In genomic region chr1:92641514-92642272, GRCm38 (mm10) we compare ENCODE assay signal across 8 mouse cellular contexts. TPM values are rescaled to one million over a fixed set of nuclear protein-coding genes. Genes with fewer than 3 reads are reported as not detected.
DNase-seq lines count a peak whose midpoint lies in the region; ATAC-seq and TF ChIP-seq lines count a peak whose summit lies in the region.

TSS of gene Cops9 (minus strand) at chr1:92641985.

- peak within 1 kb of the TSS; percentile 90 for H3K9ac ChIP-seq in lung, postnatal 0 days (replicated peaks; ENCODE audit: low read depth)

- H3K36me3 ChIP-seq in hindbrain, embryonic 10.5 days: peaks cover 34% of the 10 kb centered on the region
- H3K36me3 ChIP-seq in lung, postnatal 0 days (ENCODE audit: insufficient read depth, low read length): peaks cover 3% of the 10 kb centered on the region

- peaks cover 31% of the 10 kb centered on the region for H3K4me1 ChIP-seq in hindbrain, embryonic 10.5 days (replicated peaks)
- no peaks in the 10 kb centered on the region; the same call in 1 of the 2 replicates for H3K4me1 ChIP-seq in lung, postnatal 0 days (ENCODE audit: insufficient read depth, low read depth, low read length)

- peak within 1 kb of the TSS; percentile 79 for H3K4me2 ChIP-seq in lung, postnatal 0 days (replicated peaks; ENCODE audit: low read depth, low read length)

- H3K9me3 ChIP-seq in hindbrain, embryonic 10.5 days: no peaks in the 10 kb centered on the region
- H3K9me3 ChIP-seq in lung, postnatal 0 days (ENCODE audit: low read length): no peaks in the 10 kb centered on the region

- H3K27me3 ChIP-seq in hindbrain, embryonic 10.5 days (ENCODE audit: insufficient read depth, poor library complexity, severe bottlenecking): peaks cover 12% of the 10 kb centered on the region
- no peaks in the 10 kb centered on the region for H3K27me3 ChIP-seq in lung, postnatal 0 days (replicated peaks; ENCODE audit: insufficient read depth, low read length)

- no peak for TF ChIP-seq CTCF in lung, postnatal 0 days (IDR thresholded peaks at IDR 0.05)

- WGBS in hindbrain, embryonic 10.5 days: 2% methylated on average over 50 of the region's 50 CpGs
- 2% methylated on average over 50 of the region's 50 CpGs for WGBS in lung, postnatal 0 days

- H3K4me3 ChIP-seq in hindbrain, embryonic 10.5 days: peak within 1 kb of the TSS; percentile 94
- peak within 1 kb of the TSS; percentile 93 for H3K4me3 ChIP-seq in lung, postnatal 0 days (ENCODE audit: low read depth, low read length)

- peak within 1 kb of the TSS; percentile 92 for H3K27ac ChIP-seq in hindbrain, embryonic 10.5 days
- peak within 1 kb of the TSS; percentile 77 for H3K27ac ChIP-seq in lung, postnatal 0 days (ENCODE audit: low read length)

- ATAC-seq in frontal cortex, adult (ENCODE audit: low TSS enrichment): peak; percentile 86
- peak; percentile 98 for ATAC-seq in lung, postnatal 0 days

- DNase-seq in MN1 (ENCODE audit: low spot score): peak; percentile 96
- DNase-seq in cerebellum, adult 9-10 months: peak; percentile 91
- DNase-seq in hindbrain, embryonic 10.5 days (ENCODE audit: low spot score): peak; percentile 93
- peak; percentile 90 for DNase-seq in layer of hippocampus, adult 9-11 months
- DNase-seq in lung, postnatal 0 days (ENCODE audit: low spot score): peak; percentile 94
- DNase-seq in ovary, postnatal 14 days (ENCODE audit: low spot score): peak; percentile 82
- DNase-seq in thymus, postnatal 14 days: peak; percentile 87

- no peak for TF ChIP-seq EP300 in lung, postnatal 0 days (IDR thresholded peaks at IDR 0.05)

RNA-seq across cellular contexts. Expression of gene Cops9, which starts in this region (rescaled TPM):
- 391 and 433 TPM in 2 replicates for polyA plus RNA-seq in hindbrain, embryonic 10.5 days (2016; fragmentation: Nextera tagmentation; extraction: Ambion mirVana)
- polyA plus RNA-seq in lung, postnatal 0 days (2015; fragmentation: Nextera tagmentation; extraction: Ambion mirVana): 342 and 355 TPM in 2 replicates

Comparison
In these comparisons a context has a peak if more than half of its experiments do, and no peak if none do; other contexts are left out.
1. Peak in every context shown above with its lines: DNase-seq, ATAC-seq, H3K4me3 ChIP-seq and H3K27ac ChIP-seq.